Mouse (Mus musculus): Measurements from ENCODE around the gene Lyst. TPM values are rescaled to one million over a fixed set of nuclear protein-coding genes. Genes with fewer than 3 reads are reported as not detected.
A peak's percentile ranks its signal among the peaks of the same experiment; 100 is the strongest.
"Not testable (repeated sequence)": the region's sequence is repeated elsewhere in the genome, so short reads cannot be mapped to it uniquely, and the experiment has no call there.

Lyst gene
- total and polyA plus RNA-seq, 3 experiments: 1.2 to 31.4 (median 27.8) TPM

GRCm38 (mm10) chr13:13783296-13783695 is 193.1 kb downstream of the Lyst start:
- no peak for DNase-seq

- peak; percentile 80 for DNase-seq
Observed at GRCm38 (mm10) chr13:13783894-13784419, 193.8 kb downstream of the Lyst start, which contains the start of gene Gng4. Gene Gng4, plus strand, starts transcription at chr13:13784059.

GRCm38 (mm10) chr13:13784420-13784936 is 194.3 kb downstream of the Lyst start:
- DNase-seq: peak; percentile 19

- peak; percentile 33 for DNase-seq
Observed at GRCm38 (mm10) chr13:13784981-13785783, 195.0 kb downstream of the Lyst start.

GRCm38 (mm10) chr13:13786971-13787370 is 196.8 kb downstream of the Lyst start:
- DNase-seq: no peak

GRCm38 (mm10) chr13:13788070-13788469 is 197.9 kb downstream of the Lyst start:
- no peak for DNase-seq

GRCm38 (mm10) chr13:13791981-13792380 is 201.8 kb downstream of the Lyst start:
- DNase-seq: no peak

- no peak for DNase-seq
Observed at GRCm38 (mm10) chr13:13795166-13795832, 205.1 kb downstream of the Lyst start.

GRCm38 (mm10) chr13:13796082-13796481 is 205.9 kb downstream of the Lyst start:
- no peak for DNase-seq

GRCm38 (mm10) chr13:13797816-13798215 is 207.6 kb downstream of the Lyst start:
- DNase-seq: not testable (repeated sequence)

- DNase-seq: no peak
Observed at GRCm38 (mm10) chr13:13798775-13799174, 208.6 kb downstream of the Lyst start.

GRCm38 (mm10) chr13:13808337-13809132 is 218.3 kb downstream of the Lyst start:
- no peak for DNase-seq

GRCm38 (mm10) chr13:13810885-13811284 is 220.7 kb downstream of the Lyst start:
- no peak for DNase-seq

- DNase-seq: no peak
Observed at GRCm38 (mm10) chr13:13818696-13819095, 228.5 kb downstream of the Lyst start.

GRCm38 (mm10) chr13:13820234-13821123 is 230.3 kb downstream of the Lyst start:
- no peak for DNase-seq

- DNase-seq: no peak
Observed at GRCm38 (mm10) chr13:13824946-13825345, 234.7 kb downstream of the Lyst start.

GRCm38 (mm10) chr13:13826533-13826932 is 236.3 kb downstream of the Lyst start:
- no peak for DNase-seq

- no peak for DNase-seq
Observed at GRCm38 (mm10) chr13:13828125-13828524, 237.9 kb downstream of the Lyst start.
